Mouse (Mus musculus) kidney, embryonic 14.5 days (tissue): ENCODE data around the gene Ugt8a. TPM values are rescaled to one million over a fixed set of nuclear protein-coding genes. Genes with fewer than 3 reads are reported as not detected.

ENCODE experiments used
- ATAC-seq: fragments of 200-750 bp; cut with Nextera tagmentation; 2 replicates; pipeline ENCODE4 v1.8.0; 2017; ENCODE audit warnings: moderate number of reproducible peaks, mild to moderate bottlenecking, moderate TSS enrichment, moderate library complexity; ENCODE audit not compliant: low FRiP score, low TSS enrichment
- H3K27ac ChIP-seq: fragments of 300-500 bp; sonication (generic); 2 replicates; pipeline ENCODE4 v1.5.1; 2014; ENCODE audit warnings: low read depth, mild to moderate bottlenecking, low read length, moderate library complexity, mixed read lengths
- H3K27me3 ChIP-seq: fragments of 300-500 bp; sonication (generic); 2 replicates; pipeline ENCODE4 v1.6.1; 2014; ENCODE audit warnings: mild to moderate bottlenecking, low read length; ENCODE audit not compliant: control insufficient read depth, insufficient read depth
- H3K36me3 ChIP-seq: fragments of 300-500 bp; sonication (generic); 2 replicates; pipeline ENCODE4 v1.6.1; 2014; ENCODE audit warnings: low read length, mixed read lengths; ENCODE audit not compliant: control insufficient read depth, insufficient read depth
- H3K4me1 ChIP-seq: fragments of 300-500 bp; sonication (generic); 2 replicates; pipeline ENCODE4 v1.6.1; 2014; ENCODE audit warnings: low read length, mixed read lengths; ENCODE audit not compliant: control insufficient read depth, insufficient read depth
- H3K4me2 ChIP-seq: fragments of 300-500 bp; sonication (generic); replicated peaks from 2 replicates; pipeline ENCODE4 v1.6.1; 2014; ENCODE audit warnings: low read depth, mild to moderate bottlenecking, low read length
- H3K4me3 ChIP-seq: fragments of 300-500 bp; sonication (generic); 2 replicates; pipeline ENCODE4 v1.5.1; 2014; ENCODE audit warnings: mild to moderate bottlenecking, low read length
- H3K9ac ChIP-seq: fragments of 300-500 bp; sonication (generic); 2 replicates; pipeline ENCODE4 v1.6.1; 2014; ENCODE audit warnings: low read depth, mild to moderate bottlenecking, low read length, moderate library complexity
- H3K9me3 ChIP-seq: fragments of 300-500 bp; sonication (generic); 2 replicates; pipeline ENCODE4 v1.6.1; 2016; ENCODE audit warnings: low read length; ENCODE audit not compliant: control insufficient read depth
- WGBS: fragments of 180-500 bp; shearing (Covaris S2); extraction: QIAGEN DNeasy Blood & Tissue Kit; methylation state at CpG from one replicate; pipeline ENCODE4 v1.1.7; 2014; 5-methylcytosine and 5-hydroxymethylcytosine counted together
- polyA plus RNA-seq: library from polyadenylated mRNA; unstranded; fragments of >200 nt; fragmentation: Nextera tagmentation; extraction: Ambion mirVana; gene quantifications from 2 replicates; pipeline ENCODE4 v1.2.1, GENCODE M21; 2014

The Ugt8a gene
- 2.3 and 5.5 TPM in 2 replicates for polyA plus RNA-seq

GRCm38 (mm10) chr3:125938092-125938755, at the start of gene Ugt8a:
TSS of gene Ugt8a (minus strand) at chr3:125938619.
- Histone ChIP-seq H3K36me3 (no peaks in the 10 kb centered on the region), H3K27ac (no peak within 1 kb of the TSS), H3K9ac (peak within 1 kb of the TSS; percentile 44), H3K4me1 (no peaks in the 10 kb centered on the region), H3K27me3 (peaks cover 29% of the 10 kb centered on the region), H3K4me2 (peak within 1 kb of the TSS; percentile 94), H3K4me3 (peak within 1 kb of the TSS; percentile 57), H3K9me3 (no peaks in the 10 kb centered on the region)
- peak; percentile 83 for ATAC-seq
- under 1% methylated on average over 67 of the region's 85 CpGs for WGBS

GRCm38 (mm10) chr3:125986639-125987038, 48.2 kb upstream of the Ugt8a start:
- Histone ChIP-seq H3K27ac (no peak overlapping the region), H3K27me3 (no peaks in the 10 kb centered on the region), H3K9ac (no peak overlapping the region), H3K36me3 (no peaks in the 10 kb centered on the region), H3K4me3 (no peak overlapping the region), H3K9me3 (no peaks in the 10 kb centered on the region), H3K4me2 (no peak overlapping the region), H3K4me1 (no peaks in the 10 kb centered on the region)
- ATAC-seq: no peak

- WGBS: 83% methylated on average over 2 of the region's 2 CpGs
- Histone ChIP-seq H3K9ac (no peak overlapping the region), H3K4me3 (no peak overlapping the region), H3K9me3 (no peaks in the 10 kb centered on the region), H3K4me2 (no peak overlapping the region), H3K36me3 (no peaks in the 10 kb centered on the region), H3K27ac (no peak overlapping the region), H3K27me3 (no peaks in the 10 kb centered on the region), H3K4me1 (no peaks in the 10 kb centered on the region)
- ATAC-seq: no peak
Measured at GRCm38 (mm10) chr3:125983707-125984420, 45.4 kb upstream of the Ugt8a start.

- Histone ChIP-seq H3K27ac (no peak overlapping the region), H3K4me1 (no peaks in the 10 kb centered on the region), H3K9me3 (no peaks in the 10 kb centered on the region), H3K36me3 (no peaks in the 10 kb centered on the region), H3K9ac (no peak overlapping the region), H3K4me3 (no peak overlapping the region), H3K4me2 (no peak overlapping the region), H3K27me3 (no peaks in the 10 kb centered on the region)
- ATAC-seq: no peak
- 89% methylated on average over 3 of the region's 3 CpGs for WGBS
Measured at GRCm38 (mm10) chr3:125979475-125979874, 41.1 kb upstream of the Ugt8a start.

GRCm38 (mm10) chr3:125975899-125976298, 37.5 kb upstream of the Ugt8a start:
- Histone ChIP-seq H3K4me2 (no peak overlapping the region), H3K4me1 (no peaks in the 10 kb centered on the region), H3K4me3 (no peak overlapping the region), H3K9ac (no peak overlapping the region), H3K36me3 (no peaks in the 10 kb centered on the region), H3K27me3 (no peaks in the 10 kb centered on the region), H3K27ac (no peak overlapping the region), H3K9me3 (no peaks in the 10 kb centered on the region)
- no peak for ATAC-seq
- WGBS: 75% methylated on average over 4 of the region's 4 CpGs

- H3K4me1 ChIP-seq: no peaks in the 10 kb centered on the region
- H3K36me3 ChIP-seq: no peaks in the 10 kb centered on the region
- no peaks in the 10 kb centered on the region for H3K9me3 ChIP-seq
- WGBS: 88% methylated on average over 4 of the region's 4 CpGs
- no peak overlapping the region for H3K9ac ChIP-seq
- H3K4me2 ChIP-seq: no peak overlapping the region
- H3K27me3 ChIP-seq: no peaks in the 10 kb centered on the region
- no peak overlapping the region for H3K27ac ChIP-seq
- H3K4me3 ChIP-seq: no peak overlapping the region
- no peak for ATAC-seq
Measured at GRCm38 (mm10) chr3:125969458-125969857, 31.0 kb upstream of the Ugt8a start.

- no peaks in the 10 kb centered on the region for H3K4me1 ChIP-seq
- no peaks in the 10 kb centered on the region for H3K9me3 ChIP-seq
- no peaks in the 10 kb centered on the region for H3K27me3 ChIP-seq
- H3K9ac ChIP-seq: no peak overlapping the region
- H3K4me3 ChIP-seq: no peak overlapping the region
- 79% methylated on average over 3 of the region's 3 CpGs for WGBS
- H3K36me3 ChIP-seq: no peaks in the 10 kb centered on the region
- H3K27ac ChIP-seq: no peak overlapping the region
- no peak overlapping the region for H3K4me2 ChIP-seq
- no peak for ATAC-seq
Measured at GRCm38 (mm10) chr3:125956196-125956885, 17.9 kb upstream of the Ugt8a start.

- Histone ChIP-seq H3K4me3 (no peak overlapping the region), H3K9ac (no peak overlapping the region)
- WGBS: 90% methylated on average over 1 of the region's 1 CpGs
Measured at GRCm38 (mm10) chr3:125954881-125955280, 16.5 kb upstream of the Ugt8a start.

GRCm38 (mm10) chr3:125940811-125941210, 2.4 kb upstream of the Ugt8a start:
- H3K27ac ChIP-seq: no peak overlapping the region
- no peaks in the 10 kb centered on the region for H3K4me1 ChIP-seq
- no peak overlapping the region for H3K9ac ChIP-seq
- H3K27me3 ChIP-seq: peaks cover 29% of the 10 kb centered on the region
- ATAC-seq: no peak
- H3K36me3 ChIP-seq: no peaks in the 10 kb centered on the region
- no peaks in the 10 kb centered on the region for H3K9me3 ChIP-seq
- WGBS: 62% methylated on average over 3 of the region's 3 CpGs
- no peak overlapping the region for H3K4me3 ChIP-seq
- no peak overlapping the region for H3K4me2 ChIP-seq

More at GRCm38 (mm10) chr3:125954881-125955280, 16.5 kb upstream of the Ugt8a start:
- H3K4me1 ChIP-seq: no peaks in the 10 kb centered on the region
- H3K9me3 ChIP-seq: no peaks in the 10 kb centered on the region
- ATAC-seq: no peak
- H3K36me3 ChIP-seq: no peaks in the 10 kb centered on the region
- H3K27ac ChIP-seq: no peak overlapping the region
- H3K4me2 ChIP-seq: no peak overlapping the region
- H3K27me3 ChIP-seq: no peaks in the 10 kb centered on the region
